Mouse (Mus musculus) natural killer cell, adult 2 months (primary cell): ENCODE data around the gene Rasa3.

Experiments used
- DNase-seq, 2 experiments: peaks; one replicate each; pipeline ENCODE4 v3.0.0; 2022; ENCODE audit warnings: low spot score in 2 of 2

Rasa3 gene

DNA sequence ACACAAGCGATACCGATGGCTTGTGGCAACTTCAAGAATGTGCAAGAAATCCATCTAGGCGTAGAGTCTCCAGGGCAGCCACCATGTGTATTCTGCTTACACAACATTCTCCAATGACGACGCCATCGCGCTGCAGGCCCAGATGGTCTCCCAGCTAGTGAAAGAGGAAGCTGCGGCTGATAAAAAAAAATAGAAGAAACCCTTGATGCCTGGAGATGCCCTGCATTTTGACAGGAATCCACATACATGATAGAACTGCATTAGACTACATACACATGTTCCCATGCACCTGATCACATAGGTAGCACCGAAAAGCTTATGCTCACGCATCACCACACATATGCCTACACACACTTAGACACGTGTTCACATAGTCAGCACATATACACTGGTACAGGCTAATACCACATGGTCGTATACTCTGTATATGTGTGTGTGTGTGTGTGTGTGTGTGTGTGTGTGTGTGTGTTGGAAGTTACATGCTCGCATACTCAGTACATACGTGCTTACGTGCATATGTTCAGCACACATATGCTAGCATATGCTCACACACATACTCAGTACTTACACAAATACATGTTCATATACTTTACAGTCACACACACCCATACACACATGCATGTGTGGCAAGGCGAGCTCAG is 8.4 kb upstream of the Rasa3 start:
- DNase-seq, result peak in 1 of 2 experiments; percentile 77

DNA sequence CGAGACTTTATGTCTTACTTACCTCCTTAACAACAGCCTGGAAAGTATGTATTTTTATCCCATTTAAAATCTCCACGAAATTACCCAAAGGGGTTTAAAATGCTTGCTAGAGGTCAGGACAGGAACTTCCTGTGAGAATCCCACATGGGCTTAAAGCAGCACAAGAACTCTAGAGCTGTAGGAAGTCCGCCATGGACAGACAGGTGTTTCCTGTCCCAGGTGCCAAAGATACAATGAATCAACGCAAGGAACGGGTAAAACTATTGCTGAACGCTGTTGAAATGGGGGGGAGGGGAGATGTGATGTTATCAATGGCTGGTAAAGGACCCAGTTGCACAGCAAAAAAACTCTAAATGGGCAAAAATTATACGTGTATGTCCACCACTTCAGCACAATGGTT is 6.7 kb upstream of the Rasa3 start:
- no peak for DNase-seq

DNA sequence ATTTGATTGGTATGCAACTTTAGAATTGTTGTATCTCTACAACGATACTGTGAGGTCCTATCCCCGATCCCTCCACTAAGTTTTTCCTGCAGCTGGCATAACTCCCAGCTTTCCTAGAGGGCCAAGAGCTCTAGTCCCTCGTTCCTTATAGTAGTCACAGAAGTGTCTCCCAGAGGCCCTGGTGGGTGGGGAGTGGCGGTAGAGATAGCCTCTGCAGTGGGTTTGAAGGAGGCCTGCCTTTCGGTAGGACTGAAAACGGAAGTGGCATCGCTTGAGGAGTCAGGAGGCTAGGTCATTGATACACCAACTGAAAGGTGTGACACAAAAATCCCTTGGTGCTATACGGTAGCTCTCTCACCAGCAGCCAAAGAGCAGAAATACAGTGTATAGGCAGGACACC is 779 bp upstream of the Rasa3 start:
- DNase-seq, result peak; percentile 56 to 67

DNA sequence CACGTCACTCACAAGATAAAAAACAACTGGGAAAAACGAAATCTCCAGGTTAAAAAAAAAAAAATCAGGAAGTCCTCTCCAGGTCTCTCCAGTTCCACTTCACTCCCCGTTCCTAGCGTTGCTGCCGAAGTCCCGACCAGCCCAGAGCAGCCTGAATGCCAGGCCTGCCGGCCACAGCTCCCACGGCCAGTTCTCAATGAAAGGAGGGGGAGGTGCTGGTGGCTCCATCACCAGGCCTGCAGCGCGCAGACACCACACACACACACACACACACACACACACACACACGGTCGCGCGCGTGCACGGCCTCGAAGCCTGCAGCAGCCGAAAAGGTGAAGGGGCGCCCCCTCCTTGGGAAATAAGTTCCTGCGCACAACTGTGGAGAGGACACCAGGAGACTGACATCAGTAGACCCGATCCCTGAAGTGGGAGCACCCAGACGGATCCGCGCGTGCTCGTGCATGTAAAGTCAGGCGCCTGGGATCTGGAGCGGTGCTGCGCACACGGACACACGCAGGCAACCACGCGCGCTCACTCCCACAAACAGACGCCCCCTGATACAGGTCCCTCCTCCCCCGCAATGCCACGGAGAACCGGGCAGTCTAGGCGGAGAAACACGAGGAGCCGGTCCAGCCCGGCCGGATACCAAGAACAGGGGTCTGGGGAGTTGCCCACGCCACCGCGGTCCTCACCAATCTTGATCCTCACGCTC is 546 bp downstream of the Rasa3 start:
- DNase-seq, result peak; percentile 58 to 66

DNA sequence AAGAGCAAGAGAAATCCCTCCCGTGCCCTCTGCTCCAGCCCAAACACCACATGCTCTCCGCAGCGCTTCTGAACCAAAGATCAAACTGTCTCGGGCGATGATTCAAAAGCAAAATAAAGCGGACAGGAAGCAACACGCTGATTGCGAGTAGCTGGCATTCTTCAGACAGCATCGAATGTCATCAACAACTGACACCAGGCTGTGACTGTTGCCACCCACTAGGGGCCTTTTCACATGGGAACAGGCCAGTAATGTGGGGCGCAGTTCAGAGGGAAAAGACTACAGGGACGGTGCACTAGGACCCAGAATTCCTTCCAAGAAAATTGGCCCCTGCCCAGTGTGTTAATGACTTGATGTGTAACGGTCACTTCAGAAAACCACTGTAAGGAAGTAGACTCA is 1.1 kb downstream of the Rasa3 start:
- peak; percentile 71 to 76 for DNase-seq

DNA sequence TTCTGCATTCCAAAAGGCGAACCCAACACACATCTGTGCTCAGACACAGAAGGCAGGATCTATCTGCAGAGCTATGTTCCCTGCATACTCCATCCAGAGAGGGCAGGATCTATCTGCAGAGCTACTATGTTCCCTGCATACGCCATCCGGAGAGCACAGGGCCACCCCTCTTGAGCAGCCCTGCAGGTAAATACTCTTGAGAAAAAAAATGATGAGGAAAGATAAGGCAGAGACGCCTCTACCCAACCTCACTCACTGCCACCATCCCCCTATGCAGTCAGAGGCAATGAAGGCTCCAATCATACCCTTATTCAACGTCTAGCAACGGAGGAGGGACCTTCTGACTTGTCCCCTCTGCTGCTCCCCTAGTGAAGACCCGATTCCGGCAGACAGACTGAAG is 1.9 kb downstream of the Rasa3 start:
- DNase-seq, result no peak

DNA sequence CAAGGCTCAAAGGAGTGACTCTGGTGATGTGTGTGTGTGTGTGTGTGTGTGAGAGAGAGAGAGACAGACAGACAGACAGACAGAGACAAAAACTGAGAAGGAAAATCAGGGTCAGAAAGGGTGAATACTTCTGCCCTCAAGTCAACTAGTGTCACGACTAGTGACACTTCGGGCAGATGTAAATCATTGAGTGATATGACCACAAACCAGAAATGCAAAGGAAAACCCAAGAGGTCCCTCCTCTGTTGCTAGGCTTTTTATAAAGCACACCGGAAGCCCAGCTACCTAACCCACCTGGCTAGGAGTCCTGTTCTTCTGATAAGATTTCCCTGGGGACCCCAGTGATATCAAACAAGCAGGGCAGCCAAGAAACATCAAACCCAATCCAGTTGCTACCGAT is 2.3 kb downstream of the Rasa3 start:
- DNase-seq, result peak; percentile 33 to 49

DNA sequence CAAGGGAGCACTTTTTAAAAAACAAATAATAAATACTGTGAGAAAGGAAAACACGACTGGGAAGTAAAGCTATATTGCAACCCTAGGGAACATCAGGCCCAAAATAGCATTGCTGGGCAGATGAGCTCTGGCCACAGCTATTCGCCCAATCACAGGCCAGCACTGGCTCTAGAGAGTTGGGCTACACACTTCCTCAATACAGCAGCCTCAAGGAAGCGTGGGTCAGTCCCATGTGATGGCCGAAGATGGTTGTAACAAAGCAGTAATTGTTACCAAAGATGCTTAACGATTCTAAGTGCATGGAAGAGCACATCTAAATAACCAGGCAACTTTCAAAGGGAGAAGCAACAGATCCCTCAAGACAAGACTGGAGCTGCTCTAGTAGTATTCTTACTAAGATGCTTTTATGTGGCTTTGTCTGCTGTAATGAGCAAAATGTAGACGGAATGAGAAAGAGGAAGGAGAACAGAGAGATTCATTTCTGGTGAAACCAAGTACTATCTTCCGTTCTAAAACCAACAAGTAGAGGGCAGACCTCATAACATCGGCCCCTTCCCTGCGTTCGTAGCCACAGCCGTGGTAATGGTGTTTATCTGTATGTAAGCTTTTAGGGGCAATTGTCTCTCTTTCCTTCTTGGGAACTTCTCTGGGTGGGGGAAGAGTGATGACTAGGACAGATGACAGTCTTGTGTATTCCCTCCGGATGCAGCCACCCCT is 3.0 kb downstream of the Rasa3 start:
- DNase-seq, result peak in 1 of 2 experiments; percentile 52

DNA sequence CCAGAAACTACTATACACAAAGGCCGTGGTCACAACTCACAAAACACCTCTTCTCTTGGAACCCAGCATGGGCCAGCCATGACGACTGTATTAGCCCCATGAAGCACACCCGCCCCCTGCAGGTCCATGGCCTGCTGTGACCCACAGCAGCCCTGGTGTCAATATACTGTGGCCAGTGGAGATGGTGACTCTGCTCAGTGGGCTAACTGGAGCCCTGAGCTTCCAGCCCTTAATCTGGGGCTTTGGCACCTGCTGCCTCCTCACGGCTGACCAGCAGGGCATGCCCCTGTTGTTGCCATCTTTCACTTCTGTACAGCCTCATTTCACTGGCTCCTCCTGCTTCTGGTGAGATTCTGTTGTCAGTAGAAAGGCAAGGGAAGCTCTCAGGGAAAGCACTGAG is 4.2 kb downstream of the Rasa3 start:
- peak; percentile 59 to 70 for DNase-seq

DNA sequence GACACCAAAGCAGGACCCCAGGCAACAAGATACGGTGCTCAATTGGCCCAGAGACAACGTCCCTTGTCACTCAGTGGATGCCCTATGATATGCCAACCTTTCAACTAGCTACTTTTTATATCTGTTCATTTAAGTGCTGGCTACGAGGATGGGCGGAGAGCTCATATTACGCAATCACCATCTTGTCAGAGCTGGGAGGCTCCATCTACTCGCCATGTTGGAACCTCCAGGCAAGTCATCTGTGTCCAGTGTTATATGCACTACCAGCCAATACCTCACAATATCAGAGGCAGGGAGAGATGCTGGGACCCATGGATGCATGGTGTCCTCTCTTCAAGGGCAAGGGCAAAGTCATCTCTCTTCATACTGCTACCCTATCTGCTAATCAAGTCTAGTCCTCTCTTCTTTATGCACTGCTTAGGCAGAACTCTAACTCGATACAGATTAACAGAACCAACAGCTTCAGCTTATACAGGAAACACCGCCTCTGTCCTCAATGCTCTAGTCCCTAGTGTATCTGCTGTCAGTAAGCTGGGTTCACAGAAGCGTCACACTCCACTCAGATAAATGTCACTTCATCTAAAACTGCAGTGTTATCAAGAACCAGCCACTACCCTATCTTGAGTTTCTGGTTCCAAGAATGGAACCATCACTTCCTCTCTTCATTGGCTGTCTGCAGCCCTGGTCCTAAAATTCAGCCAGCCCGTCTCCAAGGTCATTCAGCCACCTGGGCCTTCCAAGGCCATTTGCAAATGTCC is 6.0 kb downstream of the Rasa3 start:
- DNase-seq, result no peak

DNA sequence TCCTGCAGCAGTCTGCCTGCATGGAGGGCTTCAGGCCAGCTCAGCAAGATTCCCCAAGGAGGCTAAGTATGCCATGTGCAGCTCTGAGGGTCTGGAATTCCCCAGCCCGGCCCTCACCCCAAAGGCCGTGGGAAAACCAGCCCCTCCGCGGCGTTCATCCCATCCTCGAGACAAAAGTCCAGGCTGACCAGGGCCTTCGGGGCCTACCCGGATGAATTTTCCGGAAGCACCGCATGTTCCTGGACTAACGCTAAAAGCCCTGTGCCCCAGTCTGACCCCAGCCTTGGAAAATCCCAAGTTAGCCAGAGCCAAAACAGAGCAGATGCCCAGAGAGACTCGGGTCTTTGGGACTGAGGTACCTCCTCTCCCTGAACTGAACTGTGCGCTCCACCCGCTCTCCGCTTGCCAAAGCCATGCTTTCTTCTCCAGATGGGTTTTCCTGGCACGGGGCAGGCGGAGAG is 7.4 kb downstream of the Rasa3 start:
- no peak for DNase-seq

DNA sequence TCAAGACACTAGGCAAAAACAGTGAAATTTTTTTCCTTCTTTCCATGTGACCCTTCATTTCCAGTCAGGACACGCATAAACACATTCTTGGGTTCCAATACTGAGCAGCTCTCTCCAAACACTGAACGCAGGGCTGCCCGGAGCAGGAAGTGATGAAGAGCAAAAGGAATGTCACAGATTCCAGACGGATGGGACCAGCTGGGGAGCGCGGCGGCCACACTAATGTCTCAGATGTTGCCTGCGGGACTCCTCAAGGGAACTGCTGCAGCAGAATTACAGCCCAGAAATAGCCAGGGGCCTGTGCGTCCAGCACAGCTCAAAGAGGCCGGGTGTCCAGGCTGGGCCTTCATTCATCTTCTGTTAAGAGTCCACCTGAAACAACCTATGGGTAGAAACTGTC is 9.0 kb downstream of the Rasa3 start:
- no peak for DNase-seq

DNA sequence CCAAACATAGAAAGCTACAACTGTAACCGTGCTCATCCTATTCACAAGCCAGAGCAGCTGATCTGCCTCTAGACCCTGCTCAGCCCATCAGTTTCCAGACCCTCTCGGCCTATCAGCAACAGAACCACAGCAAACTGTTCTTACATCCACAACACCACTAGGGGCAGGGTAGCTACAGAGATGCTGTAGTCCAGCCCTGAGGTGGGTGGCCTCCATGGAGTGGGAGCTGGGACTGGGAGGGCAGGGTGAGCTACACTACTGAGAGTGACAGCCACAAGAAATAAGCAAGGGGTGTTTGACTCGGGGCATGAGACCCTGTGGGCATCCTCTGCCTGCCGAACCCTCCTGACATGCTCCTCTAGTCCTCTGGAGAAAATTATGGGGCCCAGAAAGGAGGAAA is 9.5 kb downstream of the Rasa3 start:
- no peak for DNase-seq

DNA sequence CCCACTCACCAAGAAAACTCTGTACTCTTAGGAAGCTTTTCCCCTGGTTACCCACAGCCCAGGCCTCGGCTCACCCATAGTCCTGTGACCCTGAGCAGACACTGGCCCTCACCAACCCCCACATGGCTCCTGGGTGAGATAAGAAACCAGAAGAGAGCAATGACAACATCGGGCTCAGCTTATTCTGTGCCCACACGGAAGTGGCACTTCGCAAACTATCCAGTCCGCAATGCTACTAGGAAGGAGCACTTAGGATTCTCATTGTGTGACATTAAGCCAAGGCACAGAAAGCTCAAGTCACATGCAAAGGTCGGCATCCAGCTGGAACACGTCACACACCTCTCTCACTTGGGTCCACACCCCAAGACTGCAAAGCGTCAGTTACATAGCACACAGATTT is 11.5 kb downstream of the Rasa3 start:
- DNase-seq, result no peak

DNA sequence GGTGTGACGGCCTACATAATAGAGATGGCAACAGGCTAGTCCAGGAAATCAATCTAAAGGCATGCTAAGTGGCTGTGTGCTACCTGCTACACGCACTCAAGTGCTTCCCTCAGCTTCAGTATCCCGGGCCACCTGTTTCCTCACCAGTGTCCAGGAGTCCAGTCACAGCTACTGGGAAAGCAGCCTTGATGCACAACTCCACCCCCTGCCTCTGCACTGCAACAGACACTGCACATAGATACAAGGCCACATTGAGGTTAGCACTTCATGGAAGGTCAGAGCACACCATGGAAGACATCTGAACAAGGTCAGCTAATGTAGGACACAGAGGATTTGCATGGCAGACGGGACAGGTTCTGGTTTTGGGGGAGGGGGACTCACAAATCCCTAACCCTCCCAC is 11.9 kb downstream of the Rasa3 start:
- no peak for DNase-seq

DNA sequence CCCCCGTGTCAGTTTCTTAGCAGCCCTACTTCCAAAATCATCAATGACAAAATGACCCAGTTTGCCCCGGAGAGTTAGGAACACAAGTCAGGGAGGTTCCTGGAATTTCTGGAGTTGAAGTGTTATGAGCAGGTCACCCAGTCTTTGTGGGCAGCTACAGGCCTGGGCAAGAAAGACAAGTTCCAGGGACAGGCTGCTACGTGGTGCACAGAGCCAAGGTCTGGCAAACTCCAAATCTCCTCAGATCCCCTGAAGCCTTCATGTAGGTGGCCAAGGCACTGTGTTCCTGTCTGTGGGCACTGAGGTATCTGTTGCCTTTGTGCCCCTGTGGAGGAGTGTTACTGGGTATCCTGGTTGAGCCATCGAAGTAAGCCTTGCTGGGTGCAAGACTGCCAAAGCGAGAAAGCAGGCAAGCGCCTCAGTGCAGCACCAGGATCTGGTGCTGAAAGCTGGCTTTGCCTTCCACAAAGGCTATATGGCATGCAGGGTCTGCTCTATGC is 12.6 kb downstream of the Rasa3 start:
- DNase-seq, result no peak

DNA sequence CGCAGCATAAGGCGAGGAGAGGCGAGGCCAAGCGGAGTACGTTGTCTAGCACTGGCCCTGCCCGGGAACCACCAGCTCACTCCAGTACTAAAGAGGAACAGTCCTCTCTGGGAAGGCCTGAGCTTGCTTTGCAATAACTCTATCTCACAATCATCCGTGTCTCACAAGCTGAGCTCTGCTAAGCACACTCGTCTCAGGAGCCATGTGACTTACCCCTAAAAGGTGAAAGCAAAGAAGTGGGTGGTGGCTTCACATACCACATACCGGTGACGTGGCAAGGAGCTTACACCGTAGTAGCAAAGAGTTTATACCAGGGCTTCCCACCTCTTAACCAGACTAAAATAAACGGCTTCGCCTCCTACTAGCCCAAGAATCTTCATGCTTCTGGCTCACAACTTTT is 17.1 kb downstream of the Rasa3 start:
- peak; percentile 54 to 69 for DNase-seq

DNA sequence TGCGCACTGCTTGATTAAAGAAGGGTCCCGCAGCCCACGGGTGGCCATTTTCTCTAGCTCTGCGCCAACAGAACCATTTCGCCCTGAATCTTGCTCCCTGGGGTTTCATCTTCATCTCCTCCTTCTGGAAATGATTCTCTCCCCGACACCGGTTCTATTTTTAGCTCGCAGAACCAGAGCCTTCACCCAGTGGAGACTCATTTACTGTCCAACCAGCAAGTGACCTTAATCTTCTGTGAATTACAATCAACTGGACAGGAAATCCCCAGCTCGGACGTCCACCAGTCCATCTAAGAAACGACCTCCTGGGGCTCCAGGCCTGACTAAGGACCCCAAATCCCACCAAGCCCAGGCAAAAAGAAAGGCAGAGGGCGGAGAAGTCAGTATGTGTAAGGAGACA is 19.9 kb downstream of the Rasa3 start:
- DNase-seq, result no peak

DNA sequence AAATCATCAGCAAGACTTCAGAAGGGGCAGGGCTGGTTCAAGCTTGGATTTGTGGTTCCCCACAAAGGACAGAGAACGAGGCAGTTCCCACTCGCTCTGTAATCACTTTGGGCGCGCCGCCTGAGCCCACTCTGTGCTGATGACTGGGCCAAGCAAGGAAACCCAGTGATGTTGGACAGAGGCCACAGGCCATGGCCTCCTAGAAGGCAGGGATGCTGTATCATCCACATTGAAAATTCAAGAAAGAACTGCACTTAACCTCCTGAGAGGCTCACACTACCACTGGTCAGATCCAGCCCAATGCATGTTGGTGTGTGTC is 22.4 kb downstream of the Rasa3 start:
- DNase-seq, result no peak

DNA sequence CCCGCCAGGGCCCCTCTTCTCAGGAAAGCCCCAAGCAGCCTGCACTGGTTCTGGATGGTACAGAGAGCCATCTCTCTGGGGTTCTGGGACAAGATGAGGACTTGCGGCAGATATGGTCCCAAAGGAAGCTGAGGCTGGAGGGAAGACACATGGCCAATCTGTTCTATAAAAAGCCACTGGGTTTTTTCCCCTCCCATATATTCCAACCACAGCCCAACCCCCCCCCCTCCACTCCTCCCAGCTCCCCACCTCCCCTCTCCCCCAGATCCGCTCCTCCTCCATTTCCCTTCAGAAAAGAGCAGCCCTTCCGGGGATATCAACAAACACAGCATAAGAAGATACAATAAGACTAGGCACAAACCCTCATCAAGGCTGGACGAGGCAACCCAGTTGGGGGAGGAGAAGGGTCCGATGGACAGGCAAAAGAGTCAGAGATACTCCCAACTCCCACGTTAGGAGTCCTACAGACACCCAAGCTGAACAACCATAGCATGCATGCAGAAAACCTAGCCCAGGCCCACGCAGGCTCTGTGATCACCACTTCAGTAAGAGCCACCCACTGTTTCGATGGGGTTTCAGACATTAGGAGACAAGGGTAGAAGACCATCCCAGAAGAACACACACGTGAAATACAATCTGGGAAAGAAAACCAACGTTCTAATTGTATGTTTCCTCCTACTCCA is 22.9 kb downstream of the Rasa3 start:
- DNase-seq, result no peak

DNA sequence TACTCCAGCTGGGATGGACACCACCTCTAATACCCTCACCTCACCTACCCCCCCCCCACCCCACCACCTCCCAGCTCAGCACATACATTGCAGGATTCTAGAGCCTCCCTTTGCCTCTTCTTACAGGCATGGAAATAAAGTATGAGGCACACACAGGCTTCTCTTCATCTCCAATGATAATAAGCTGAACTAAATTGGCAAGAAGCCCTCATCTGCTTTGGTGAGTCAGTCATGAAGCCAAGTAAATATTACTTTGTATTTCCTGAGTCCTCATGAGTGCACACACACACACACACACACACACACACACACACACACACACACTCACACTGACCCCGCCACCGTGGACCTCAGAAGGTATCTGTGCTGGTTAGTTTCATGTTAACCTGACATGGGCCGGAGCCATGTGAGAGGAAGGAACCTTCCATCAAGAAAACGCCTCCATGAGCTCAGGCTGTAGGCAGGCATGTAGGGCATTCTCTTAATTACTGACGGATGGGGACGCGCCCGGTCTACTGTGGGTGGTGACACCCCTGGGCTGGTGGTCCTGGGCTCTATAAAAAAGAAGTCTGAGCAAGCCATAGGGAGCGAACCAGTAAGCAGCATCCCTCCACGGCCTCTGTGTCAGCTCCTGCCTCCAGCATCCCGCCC is 26.7 kb downstream of the Rasa3 start:
- DNase-seq, result no peak
